Mouse (Mus musculus) frontal cortex, postnatal 36 days (tissue): ENCODE data around the gene Gart.

Experiments used
- DNase-seq, 2 experiments: peaks; one replicate each; pipeline ENCODE4 v3.0.0; 2022; ENCODE audit warnings: low spot score in 2 of 2

Gart gene

GRCm38 (mm10) chr16:91609501-91610245 lies 37.1 kb downstream of the Gart start:
- DNase-seq, result no peak

- DNase-seq, result no peak
These were observed 39.8 kb downstream of the Gart start for GRCm38 (mm10) chr16:91606958-91607357.

- no peak for DNase-seq
These were observed 41.6 kb downstream of the Gart start for GRCm38 (mm10) chr16:91605156-91605555.

GRCm38 (mm10) chr16:91601693-91602092 lies 45.1 kb downstream of the Gart start:
- no peak for DNase-seq

GRCm38 (mm10) chr16:91601081-91601480 lies 45.7 kb downstream of the Gart start:
- no peak for DNase-seq

GRCm38 (mm10) chr16:91599242-91599641 lies 47.5 kb downstream of the Gart start:
- no peak for DNase-seq

GRCm38 (mm10) chr16:91597672-91598010 lies 49.1 kb downstream of the Gart start, which contains the start of gene Tmem50b:
Tmem50b (minus strand) TSS chr16:91597800.
- peak; percentile 98 to 99 for DNase-seq

- peak in 1 of 2 experiments; percentile 26 for DNase-seq
These were observed 49.7 kb downstream of the Gart start for GRCm38 (mm10) chr16:91596779-91597671.

- DNase-seq, result no peak
These were observed 50.4 kb downstream of the Gart start for GRCm38 (mm10) chr16:91596397-91596778.

GRCm38 (mm10) chr16:91595076-91595475 lies 51.7 kb downstream of the Gart start:
- DNase-seq, result no peak

GRCm38 (mm10) chr16:91593262-91593661 lies 53.5 kb downstream of the Gart start:
- DNase-seq, result no peak

- DNase-seq, result no peak
These were observed 54.6 kb downstream of the Gart start for GRCm38 (mm10) chr16:91592162-91592561.

GRCm38 (mm10) chr16:91588703-91589102 lies 58.0 kb downstream of the Gart start:
- no peak for DNase-seq

GRCm38 (mm10) chr16:91587730-91588453 lies 58.9 kb downstream of the Gart start:
- no peak for DNase-seq

- no peak for DNase-seq
These were observed 60.5 kb downstream of the Gart start for GRCm38 (mm10) chr16:91586244-91586643.

- DNase-seq, result no peak
These were observed 61.1 kb downstream of the Gart start for GRCm38 (mm10) chr16:91585617-91586016.

- DNase-seq, result peak in 1 of 2 experiments; percentile 44
These were observed 64.4 kb downstream of the Gart start for GRCm38 (mm10) chr16:91582307-91582706.

GRCm38 (mm10) chr16:91578980-91579720 lies 67.6 kb downstream of the Gart start:
- DNase-seq, result peak; percentile 26 to 28

GRCm38 (mm10) chr16:91575151-91575550 lies 71.6 kb downstream of the Gart start:
- no peak for DNase-seq
